Mouse (Mus musculus) embryo, embryonic 10.5 days (tissue): ENCODE measurements at regions not wholly inside any gene's neighbourhood (a gene's known extent, or its start where the extent isn't known, plus 50 kb on each side); places are given as distances from the start of the nearest gene placed in this dataset.

ENCODE experiments used
- DNase-seq: peaks from one replicate; pipeline ENCODE4 v3.0.0-alpha.2; 2015; ENCODE audit warnings: low spot score

GRCm38 (mm10) chr14:46529086-46529715 lies 138.7 kb upstream of the Bmp4 start:
- DNase-seq: no peak

- DNase-seq: no peak
These were observed 126.8 kb upstream of the Bmp4 start for GRCm38 (mm10) chr14:46517258-46517657.

GRCm38 (mm10) chr14:46516285-46516684 lies 125.8 kb upstream of the Bmp4 start:
- DNase-seq: no peak

GRCm38 (mm10) chr14:46514262-46514932 lies 123.9 kb upstream of the Bmp4 start:
- DNase-seq: no peak

- no peak for DNase-seq
These were observed 121.6 kb upstream of the Bmp4 start for GRCm38 (mm10) chr14:46512118-46512517.

GRCm38 (mm10) chr14:46508871-46509270 lies 118.4 kb upstream of the Bmp4 start:
- no peak for DNase-seq

- no peak for DNase-seq
These were observed 114.8 kb upstream of the Bmp4 start for GRCm38 (mm10) chr14:46505266-46505665.

- DNase-seq: peak; percentile 35
These were observed 101.1 kb upstream of the Bmp4 start for GRCm38 (mm10) chr14:46491601-46492000.

GRCm38 (mm10) chr14:46491182-46491581 lies 100.7 kb upstream of the Bmp4 start:
- no peak for DNase-seq

- DNase-seq: no peak
These were observed 97.1 kb upstream of the Bmp4 start for GRCm38 (mm10) chr14:46487551-46487950.

GRCm38 (mm10) chr14:46480396-46480795 lies 89.9 kb upstream of the Bmp4 start:
- no peak for DNase-seq

- DNase-seq: no peak
These were observed 85.5 kb upstream of the Bmp4 start for GRCm38 (mm10) chr14:46475945-46476344.

GRCm38 (mm10) chr14:46462967-46463366 lies 72.5 kb upstream of the Bmp4 start:
- no peak for DNase-seq

GRCm38 (mm10) chr14:46461960-46462359 lies 71.5 kb upstream of the Bmp4 start:
- DNase-seq: no peak

- no peak for DNase-seq
These were observed 64.0 kb upstream of the Bmp4 start for GRCm38 (mm10) chr14:46454500-46454899.

- DNase-seq: no peak
These were observed 51.2 kb upstream of the Bmp4 start for GRCm38 (mm10) chr14:46441696-46442095.
